Mouse (Mus musculus): Measurements from ENCODE around the gene Tnn. TPM values are rescaled to one million over a fixed set of nuclear protein-coding genes. Genes with fewer than 3 reads are reported as not detected.

Tnn gene
- polyA plus RNA-seq, 1 experiment from 2014 or later, result 0.08 TPM

GRCm38 (mm10) chr1:160149291-160149906 is 4.0 kb downstream of the Tnn start:
- Histone ChIP-seq H3K4me3 (ENCODE audit: low read length) (no peak overlapping the region), H3K4me1 (ENCODE audit: control insufficient read depth, insufficient read depth, low read depth, low read length) (no peaks in the 10 kb centered on the region), H3K4me2 (ENCODE audit: low read length) (no peak overlapping the region), H3K9me3 (ENCODE audit: control insufficient read depth, low read length) (no peaks in the 10 kb centered on the region), H3K9ac (ENCODE audit: low read depth, low read length) (no peak overlapping the region), H3K36me3 (ENCODE audit: control insufficient read depth, insufficient read depth, low read length) (no peaks in the 10 kb centered on the region), H3K27me3 (replicated peaks; ENCODE audit: control insufficient read depth, insufficient read depth, low read length) (no peaks in the 10 kb centered on the region), H3K27ac (ENCODE audit: low read depth, low read length) (0 out of 2 replicates have a peak overlapping the region, but pooled peaks have one; percentile 13)
- peak; percentile 87 for ATAC-seq
- WGBS, result 54% methylated on average over 11 of the region's 11 CpGs

- Histone ChIP-seq H3K4me3 (ENCODE audit: low read length) (no peak overlapping the region), H3K27me3 (replicated peaks; ENCODE audit: control insufficient read depth, insufficient read depth, low read length) (no peaks in the 10 kb centered on the region), H3K4me2 (ENCODE audit: low read length) (no peak overlapping the region), H3K4me1 (ENCODE audit: control insufficient read depth, insufficient read depth, low read depth, low read length) (no peaks in the 10 kb centered on the region), H3K9ac (ENCODE audit: low read depth, low read length) (no peak overlapping the region), H3K9me3 (ENCODE audit: control insufficient read depth, low read length) (no peaks in the 10 kb centered on the region), H3K36me3 (ENCODE audit: control insufficient read depth, insufficient read depth, low read length) (no peaks in the 10 kb centered on the region), H3K27ac (ENCODE audit: low read depth, low read length) (no peak overlapping the region)
- 88% methylated on average over 7 of the region's 7 CpGs for WGBS
- ATAC-seq, result no peak
These were observed 6.1 kb downstream of the Tnn start for GRCm38 (mm10) chr1:160147274-160147673.

GRCm38 (mm10) chr1:160145606-160146005 is 7.8 kb downstream of the Tnn start:
- Histone ChIP-seq H3K9ac (ENCODE audit: low read depth, low read length) (no peak overlapping the region), H3K27me3 (replicated peaks; ENCODE audit: control insufficient read depth, insufficient read depth, low read length) (no peaks in the 10 kb centered on the region), H3K4me3 (ENCODE audit: low read length) (no peak overlapping the region), H3K4me2 (ENCODE audit: low read length) (no peak overlapping the region), H3K36me3 (ENCODE audit: control insufficient read depth, insufficient read depth, low read length) (no peaks in the 10 kb centered on the region), H3K4me1 (ENCODE audit: control insufficient read depth, insufficient read depth, low read depth, low read length) (no peaks in the 10 kb centered on the region), H3K27ac (ENCODE audit: low read depth, low read length) (no peak overlapping the region), H3K9me3 (ENCODE audit: control insufficient read depth, low read length) (no peaks in the 10 kb centered on the region)
- 82% methylated on average over 3 of the region's 3 CpGs for WGBS
- ATAC-seq, result no peak

GRCm38 (mm10) chr1:160144343-160144742 is 9.0 kb downstream of the Tnn start:
- WGBS, result 65% methylated on average over 7 of the region's 7 CpGs
- Histone ChIP-seq H3K27me3 (replicated peaks; ENCODE audit: control insufficient read depth, insufficient read depth, low read length) (no peaks in the 10 kb centered on the region), H3K9me3 (ENCODE audit: control insufficient read depth, low read length) (no peaks in the 10 kb centered on the region), H3K4me1 (ENCODE audit: control insufficient read depth, insufficient read depth, low read depth, low read length) (no peaks in the 10 kb centered on the region), H3K4me2 (ENCODE audit: low read length) (no peak overlapping the region), H3K9ac (ENCODE audit: low read depth, low read length) (no peak overlapping the region), H3K4me3 (ENCODE audit: low read length) (no peak overlapping the region), H3K27ac (ENCODE audit: low read depth, low read length) (no peak overlapping the region), H3K36me3 (ENCODE audit: control insufficient read depth, insufficient read depth, low read length) (no peaks in the 10 kb centered on the region)
- no peak for ATAC-seq

GRCm38 (mm10) chr1:160136362-160136890 is 17.0 kb downstream of the Tnn start:
- no peak for ATAC-seq
- H3K4me1 ChIP-seq (ENCODE audit: control insufficient read depth, insufficient read depth, low read depth, low read length), result no peaks in the 10 kb centered on the region
- no peak overlapping the region for H3K4me3 ChIP-seq (ENCODE audit: low read length)

GRCm38 (mm10) chr1:160133464-160134079 is 19.8 kb downstream of the Tnn start:
- WGBS, result 64% methylated on average over 4 of the region's 4 CpGs
- Histone ChIP-seq H3K27me3 (replicated peaks; ENCODE audit: control insufficient read depth, insufficient read depth, low read length) (no peaks in the 10 kb centered on the region), H3K4me1 (ENCODE audit: control insufficient read depth, insufficient read depth, low read depth, low read length) (no peaks in the 10 kb centered on the region), H3K4me3 (ENCODE audit: low read length) (no peak overlapping the region), H3K4me2 (ENCODE audit: low read length) (no peak overlapping the region), H3K9ac (ENCODE audit: low read depth, low read length) (no peak overlapping the region), H3K36me3 (ENCODE audit: control insufficient read depth, insufficient read depth, low read length) (no peaks in the 10 kb centered on the region), H3K9me3 (ENCODE audit: control insufficient read depth, low read length) (no peaks in the 10 kb centered on the region), H3K27ac (ENCODE audit: low read depth, low read length) (no peak overlapping the region)
- no peak for ATAC-seq

More at GRCm38 (mm10) chr1:160136362-160136890, 17.0 kb downstream of the Tnn start:
- Histone ChIP-seq H3K4me2 (ENCODE audit: low read length) (no peak overlapping the region), H3K27ac (ENCODE audit: low read depth, low read length) (no peak overlapping the region), H3K27me3 (replicated peaks; ENCODE audit: control insufficient read depth, insufficient read depth, low read length) (no peaks in the 10 kb centered on the region), H3K36me3 (ENCODE audit: control insufficient read depth, insufficient read depth, low read length) (no peaks in the 10 kb centered on the region), H3K9ac (ENCODE audit: low read depth, low read length) (no peak overlapping the region), H3K9me3 (ENCODE audit: control insufficient read depth, low read length) (no peaks in the 10 kb centered on the region)
- WGBS, result 85% methylated on average over 7 of the region's 7 CpGs

GRCm38 (mm10) chr1:160123957-160124356 is 29.4 kb downstream of the Tnn start:
- Histone ChIP-seq H3K36me3 (ENCODE audit: control insufficient read depth, insufficient read depth, low read length) (no peaks in the 10 kb centered on the region), H3K9ac (ENCODE audit: low read depth, low read length) (no peak overlapping the region), H3K27ac (ENCODE audit: low read depth, low read length) (no peak overlapping the region), H3K4me3 (ENCODE audit: low read length) (no peak overlapping the region), H3K4me1 (ENCODE audit: control insufficient read depth, insufficient read depth, low read depth, low read length) (no peaks in the 10 kb centered on the region), H3K9me3 (ENCODE audit: control insufficient read depth, low read length) (no peaks in the 10 kb centered on the region), H3K27me3 (replicated peaks; ENCODE audit: control insufficient read depth, insufficient read depth, low read length) (no peaks in the 10 kb centered on the region), H3K4me2 (ENCODE audit: low read length) (no peak overlapping the region)
- ATAC-seq, result no peak
- 90% methylated on average over 2 of the region's 2 CpGs for WGBS

GRCm38 (mm10) chr1:160108604-160109003 is 44.8 kb downstream of the Tnn start:
- H3K9ac ChIP-seq (ENCODE audit: low read depth, low read length), result no peak overlapping the region
- H3K36me3 ChIP-seq (ENCODE audit: control insufficient read depth, insufficient read depth, low read length), result no peaks in the 10 kb centered on the region
- H3K27me3 ChIP-seq (replicated peaks; ENCODE audit: control insufficient read depth, insufficient read depth, low read length), result no peaks in the 10 kb centered on the region
- no peaks in the 10 kb centered on the region for H3K9me3 ChIP-seq (ENCODE audit: control insufficient read depth, low read length)
- no peak for ATAC-seq
- no peak overlapping the region for H3K27ac ChIP-seq (ENCODE audit: low read depth, low read length)
- H3K4me1 ChIP-seq (ENCODE audit: control insufficient read depth, insufficient read depth, low read depth, low read length), result no peaks in the 10 kb centered on the region
- WGBS, result 75% methylated on average over 2 of the region's 2 CpGs
- H3K4me2 ChIP-seq (ENCODE audit: low read length), result no peak overlapping the region
- H3K4me3 ChIP-seq (ENCODE audit: low read length), result no peak overlapping the region

GRCm38 (mm10) chr1:160105426-160105825 is 48.0 kb downstream of the Tnn start:
- 93% methylated on average over 5 of the region's 5 CpGs for WGBS

More at GRCm38 (mm10) chr1:160105426-160105825, 48.0 kb downstream of the Tnn start:
- H3K9ac ChIP-seq (ENCODE audit: low read depth, low read length), result no peak overlapping the region
- H3K4me1 ChIP-seq (ENCODE audit: control insufficient read depth, insufficient read depth, low read depth, low read length), result no peaks in the 10 kb centered on the region
- H3K4me2 ChIP-seq (ENCODE audit: low read length), result no peak overlapping the region
- no peak for ATAC-seq
- no peaks in the 10 kb centered on the region for H3K9me3 ChIP-seq (ENCODE audit: control insufficient read depth, low read length)
- H3K27me3 ChIP-seq (replicated peaks; ENCODE audit: control insufficient read depth, insufficient read depth, low read length), result no peaks in the 10 kb centered on the region
- H3K4me3 ChIP-seq (ENCODE audit: low read length), result no peak overlapping the region
- H3K27ac ChIP-seq (ENCODE audit: low read depth, low read length), result no peak overlapping the region
- H3K36me3 ChIP-seq (ENCODE audit: control insufficient read depth, insufficient read depth, low read length), result no peaks in the 10 kb centered on the region
